Mouse (Mus musculus) embryonic facial prominence, embryonic 15.5 days (tissue): ENCODE data around the gene Slc6a16. TPM values are rescaled to one million over a fixed set of nuclear protein-coding genes. Genes with fewer than 3 reads are reported as not detected.
A peak's percentile ranks its signal among the peaks of the same experiment; 100 is the strongest.

Experiments
- ATAC-seq: fragments of 200-750 bp; cut with Nextera tagmentation; 2 replicates; pipeline ENCODE4 v1.8.0; 2017; ENCODE audit warnings: low read depth, moderate TSS enrichment; ENCODE audit not compliant: insufficient number of reproducible peaks, low FRiP score, low TSS enrichment
- H3K27ac ChIP-seq: fragments of 300-500 bp; sonication (generic); replicated peaks from 2 replicates; pipeline ENCODE4 v1.5.1; 2015; ENCODE audit warnings: mild to moderate bottlenecking, inconsistent platforms
- H3K27me3 ChIP-seq: fragments of 300-500 bp; sonication (generic); 2 replicates; pipeline ENCODE4 v1.6.1; 2015; ENCODE audit warnings: inconsistent platforms
- H3K36me3 ChIP-seq: fragments of 300-500 bp; sonication (generic); 2 replicates; pipeline ENCODE4 v1.6.1; 2015; ENCODE audit warnings: mild to moderate bottlenecking, inconsistent platforms
- H3K4me1 ChIP-seq: fragments of 300-500 bp; sonication (generic); 2 replicates; pipeline ENCODE4 v1.6.1; 2015; ENCODE audit warnings: inconsistent platforms
- H3K4me2 ChIP-seq: fragments of 300-500 bp; sonication (generic); replicated peaks from 2 replicates; pipeline ENCODE4 v1.6.1; 2015; ENCODE audit warnings: mild to moderate bottlenecking, inconsistent platforms
- H3K4me3 ChIP-seq: fragments of 300-500 bp; sonication (generic); replicated peaks from 2 replicates; pipeline ENCODE4 v1.5.1; 2015; ENCODE audit warnings: mild to moderate bottlenecking, inconsistent platforms
- H3K9ac ChIP-seq: fragments of 300-500 bp; sonication (generic); 2 replicates; pipeline ENCODE4 v1.6.1; 2015; ENCODE audit warnings: inconsistent platforms
- H3K9me3 ChIP-seq: fragments of 300-500 bp; sonication (generic); replicated peaks from 2 replicates; pipeline ENCODE4 v1.6.1; 2016; ENCODE audit warnings: inconsistent platforms
- WGBS: fragments of 180-500 bp; shearing (Covaris S2); methylation state at CpG from one replicate; pipeline ENCODE4 v1.1.7; 2015; 5-methylcytosine and 5-hydroxymethylcytosine counted together
- polyA plus RNA-seq: library from polyadenylated mRNA; unstranded; fragments of >200 nt; fragmentation: Nextera tagmentation; extraction: Ambion mirVana; gene quantifications from 2 replicates; pipeline ENCODE4 v1.2.1, GENCODE M21; 2015

Gene Slc6a16
- polyA plus RNA-seq, 1 experiment from 2014 or later = 0.27 TPM

DNA sequence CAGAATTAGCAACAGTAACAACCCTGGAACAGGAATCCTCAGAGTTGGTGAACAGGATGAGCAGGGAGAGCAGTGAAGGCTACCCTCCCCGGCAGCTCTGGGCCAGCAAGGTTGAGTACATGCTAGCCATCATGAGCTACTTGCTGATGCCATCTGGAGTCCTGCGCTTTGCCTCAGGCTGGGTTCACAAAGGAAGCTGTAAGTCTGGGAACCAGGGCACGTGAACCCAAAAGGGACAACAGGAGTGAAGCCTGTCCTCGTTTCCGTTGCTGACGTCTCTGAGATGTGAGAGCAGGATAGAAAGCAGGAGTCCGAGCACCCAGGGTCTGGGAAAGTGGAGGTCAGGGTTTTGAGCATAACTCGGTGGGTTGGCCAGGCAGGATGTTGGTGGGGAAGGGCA lies 18.4 kb downstream of the Slc6a16 start:
- ATAC-seq = no peak
- no peak overlapping the region for H3K4me2 ChIP-seq
- whole genome bisulfite sequencing = 76% methylated on average over 8 of the region's 8 CpGs
- H3K9ac ChIP-seq = no peak overlapping the region
- no peaks in the 10 kb centered on the region for H3K9me3 ChIP-seq
- H3K27ac ChIP-seq = no peak overlapping the region
- no peak overlapping the region for H3K4me3 ChIP-seq
- no peaks in the 10 kb centered on the region for H3K27me3 ChIP-seq
- H3K4me1 ChIP-seq = peaks cover 6% of the 10 kb centered on the region; the same call in 1 of the 2 replicates
- H3K36me3 ChIP-seq = no peaks in the 10 kb centered on the region

DNA sequence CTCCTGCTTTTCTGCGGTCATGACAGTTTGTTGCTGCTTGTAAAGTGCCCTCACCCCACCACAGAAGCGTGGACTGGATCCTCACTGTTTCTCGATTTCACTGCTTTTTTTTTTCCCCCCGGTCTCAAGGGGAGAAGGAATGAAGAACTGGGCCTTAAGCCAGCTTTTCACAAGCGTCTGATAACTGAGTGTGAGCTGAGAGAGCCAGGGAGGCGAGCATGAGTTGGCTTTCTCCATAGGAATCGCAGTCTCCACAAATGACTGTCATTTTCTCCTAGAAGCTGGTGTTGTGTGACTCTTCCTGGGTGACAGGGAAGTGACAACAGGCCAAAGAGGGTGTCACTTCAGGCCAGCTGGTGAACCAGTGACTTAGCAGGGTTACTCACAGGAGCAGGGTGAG lies 21.4 kb downstream of the Slc6a16 start:
- no peak overlapping the region for H3K27ac ChIP-seq
- H3K4me2 ChIP-seq = no peak overlapping the region
- no peak overlapping the region for H3K4me3 ChIP-seq
- no peaks in the 10 kb centered on the region for H3K9me3 ChIP-seq
- WGBS = 52% methylated on average over 7 of the region's 7 CpGs
- no peaks in the 10 kb centered on the region for H3K36me3 ChIP-seq
- peaks cover 6% of the 10 kb centered on the region; the same call in 1 of the 2 replicates for H3K4me1 ChIP-seq
- 0 out of 2 replicates have a peak, but pooled peaks have one; percentile 52 for ATAC-seq
- no peak overlapping the region for H3K9ac ChIP-seq
- no peaks in the 10 kb centered on the region for H3K27me3 ChIP-seq

DNA sequence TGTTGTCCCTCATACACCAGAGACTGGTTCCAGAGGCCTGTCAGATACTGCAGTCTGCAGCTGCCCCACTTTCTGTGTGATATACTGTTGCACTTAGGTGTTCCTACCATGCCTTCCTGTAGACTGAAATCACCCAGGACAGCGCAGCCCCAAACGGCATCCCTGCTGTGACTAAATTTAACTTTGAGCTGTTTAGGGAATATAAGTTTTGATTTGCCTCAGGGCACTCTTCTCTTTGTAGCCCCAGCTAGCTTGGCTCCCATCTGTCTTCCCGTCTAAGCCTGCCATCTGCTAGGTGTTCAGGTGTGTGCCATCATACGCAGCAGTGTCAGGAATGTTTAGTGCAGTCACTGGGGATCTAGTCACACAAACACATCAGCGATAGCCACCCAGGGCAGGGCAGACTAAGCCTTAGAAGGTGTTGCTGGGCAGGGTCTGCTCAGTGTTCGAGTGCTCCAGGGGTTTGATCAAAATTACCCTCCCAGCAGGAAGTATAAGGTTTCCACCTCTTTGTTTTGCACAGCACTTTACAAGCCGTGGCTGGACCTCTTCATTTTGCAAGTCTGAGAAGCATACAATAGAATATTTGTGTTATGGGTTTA lies 22.2 kb downstream of the Slc6a16 start:
- peaks cover 6% of the 10 kb centered on the region; the same call in 1 of the 2 replicates for H3K4me1 ChIP-seq
- WGBS = 31% methylated on average over 7 of the region's 7 CpGs
- H3K27ac ChIP-seq = no peak overlapping the region
- H3K4me3 ChIP-seq = no peak overlapping the region
- no peak overlapping the region for H3K9ac ChIP-seq
- peaks cover 3% of the 10 kb centered on the region; the same call in 1 of the 2 replicates for H3K27me3 ChIP-seq
- H3K4me2 ChIP-seq = no peak overlapping the region
- no peaks in the 10 kb centered on the region for H3K36me3 ChIP-seq
- H3K9me3 ChIP-seq = no peaks in the 10 kb centered on the region
- ATAC-seq = peak; percentile 39; the same call in 1 of the 2 replicates

DNA sequence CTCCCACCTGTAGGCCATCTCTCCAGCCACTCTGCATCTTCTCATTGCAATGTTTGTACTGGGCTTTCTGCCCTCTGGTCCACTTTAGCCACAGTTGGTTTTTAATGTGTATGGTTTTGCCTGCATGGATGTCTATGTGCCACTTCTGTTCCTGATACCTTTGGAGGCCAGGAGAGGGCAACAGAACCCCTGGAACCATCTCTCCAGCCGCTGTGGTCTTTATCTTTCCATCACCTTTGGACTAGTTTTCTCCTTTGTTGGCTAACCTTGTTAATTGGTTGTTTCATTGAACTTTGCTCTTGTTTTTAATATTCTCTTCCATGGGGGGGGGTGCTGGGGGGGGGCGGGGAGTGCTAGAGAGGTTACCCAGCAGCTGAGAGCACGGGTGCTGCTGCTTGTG lies 23.5 kb downstream of the Slc6a16 start:
- Histone ChIP-seq H3K4me1 (peaks cover 6% of the 10 kb centered on the region; the same call in 1 of the 2 replicates), H3K4me2 (no peak overlapping the region), H3K4me3 (no peak overlapping the region), H3K27me3 (peaks cover 4% of the 10 kb centered on the region; the same call in 1 of the 2 replicates), H3K9me3 (no peaks in the 10 kb centered on the region), H3K9ac (no peak overlapping the region), H3K36me3 (no peaks in the 10 kb centered on the region), H3K27ac (no peak overlapping the region)
- ATAC-seq = no peak
- 82% methylated on average over 3 of the region's 3 CpGs for WGBS

DNA sequence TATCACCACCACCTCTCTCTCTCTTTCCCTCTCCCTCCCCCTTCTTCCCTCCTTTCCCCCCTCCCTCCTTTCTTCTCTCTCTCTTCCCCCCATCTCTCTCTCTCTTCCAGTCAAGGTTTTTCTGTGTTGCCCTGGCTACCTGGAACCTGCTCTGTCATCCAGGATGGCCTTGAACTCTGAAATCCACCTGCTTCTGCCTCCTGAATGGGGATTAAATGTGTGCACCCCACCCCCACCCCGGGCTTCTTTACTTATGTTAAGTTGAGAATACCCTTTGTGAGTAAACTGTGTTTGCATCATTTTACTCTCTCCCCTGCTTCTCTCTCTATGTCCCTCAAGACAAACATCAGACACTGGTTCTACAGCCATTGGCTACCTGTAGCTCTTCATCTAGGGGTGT lies 24.6 kb downstream of the Slc6a16 start:
- no peak for ATAC-seq
- no peaks in the 10 kb centered on the region for H3K9me3 ChIP-seq
- no peak overlapping the region for H3K9ac ChIP-seq
- H3K4me1 ChIP-seq = peaks cover 6% of the 10 kb centered on the region; the same call in 1 of the 2 replicates
- WGBS = 71% methylated on average over 1 of the region's 1 CpGs
- H3K4me2 ChIP-seq = no peak overlapping the region
- H3K27me3 ChIP-seq = peaks cover 4% of the 10 kb centered on the region; the same call in 1 of the 2 replicates
- H3K27ac ChIP-seq = no peak overlapping the region
- H3K4me3 ChIP-seq = no peak overlapping the region
- H3K36me3 ChIP-seq = no peaks in the 10 kb centered on the region

DNA sequence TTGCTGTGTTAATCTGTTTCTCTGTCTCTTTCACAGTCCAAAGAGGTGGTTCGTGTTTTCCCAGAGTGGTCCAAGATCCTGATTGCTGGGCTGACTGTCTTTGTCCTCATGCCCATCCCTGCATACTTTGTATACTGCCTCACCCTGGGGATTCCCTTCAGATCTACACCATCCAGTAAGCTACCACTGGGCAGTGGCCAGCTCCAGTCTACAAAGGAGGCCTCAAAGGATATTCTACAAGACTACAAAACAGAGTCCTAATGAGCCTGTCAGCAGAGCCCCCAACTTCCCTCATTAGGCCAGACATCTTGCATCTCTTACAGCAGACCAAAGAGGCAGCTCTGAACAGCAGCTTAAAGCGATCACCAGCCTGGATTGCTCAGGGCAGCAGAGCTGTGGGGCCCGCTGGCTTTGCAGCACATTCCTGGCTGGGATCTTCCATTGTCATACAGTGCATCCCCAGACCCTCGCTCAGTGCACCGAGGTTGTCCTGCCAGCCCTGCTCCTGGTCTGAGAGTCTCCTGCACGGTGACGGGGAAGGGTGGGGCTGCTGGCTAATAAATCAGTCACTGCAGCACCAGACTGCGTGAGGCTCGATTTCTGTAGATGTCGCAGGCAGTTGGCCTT lies 32.0 kb downstream of the Slc6a16 start:
- no peak overlapping the region for H3K4me2 ChIP-seq
- H3K27me3 ChIP-seq = peaks cover 11% of the 10 kb centered on the region; the same call in 1 of the 2 replicates
- no peak overlapping the region for H3K4me3 ChIP-seq
- peaks cover 3% of the 10 kb centered on the region; the same call in 1 of the 2 replicates for H3K4me1 ChIP-seq
- ATAC-seq = no peak
- H3K27ac ChIP-seq = no peak overlapping the region
- 66% methylated on average over 10 of the region's 10 CpGs for WGBS
- H3K9ac ChIP-seq = no peak overlapping the region
- H3K9me3 ChIP-seq = no peaks in the 10 kb centered on the region
- no peaks in the 10 kb centered on the region for H3K36me3 ChIP-seq

DNA sequence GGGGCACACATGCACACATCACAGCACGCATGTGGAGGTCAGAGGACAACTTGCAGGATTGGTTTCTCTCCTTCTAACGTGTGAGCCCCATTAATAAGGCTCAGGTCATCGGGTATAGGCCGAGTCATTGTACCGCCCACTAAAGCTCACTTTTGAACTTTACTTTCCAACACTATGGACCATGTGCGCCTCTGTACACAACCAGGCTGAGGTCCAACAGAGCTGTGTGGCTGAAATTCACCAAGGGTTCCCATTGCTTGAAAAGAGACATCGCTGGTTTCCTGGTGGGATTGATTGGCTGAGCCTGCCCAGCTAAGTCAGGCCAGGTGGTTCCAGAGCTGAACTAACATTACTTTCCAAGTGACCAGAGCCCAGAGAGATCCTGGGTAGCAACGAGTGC lies 32.8 kb downstream of the Slc6a16 start:
- Histone ChIP-seq H3K27ac (no peak overlapping the region), H3K4me2 (no peak overlapping the region), H3K27me3 (0 out of 2 replicates have a peak, but pooled peaks cover 8% of the 10 kb centered on the region), H3K36me3 (no peaks in the 10 kb centered on the region), H3K4me1 (peaks cover 3% of the 10 kb centered on the region; the same call in 1 of the 2 replicates), H3K4me3 (no peak overlapping the region), H3K9me3 (no peaks in the 10 kb centered on the region), H3K9ac (no peak overlapping the region)
- no peak for ATAC-seq
- 86% methylated on average over 8 of the region's 8 CpGs for WGBS

DNA sequence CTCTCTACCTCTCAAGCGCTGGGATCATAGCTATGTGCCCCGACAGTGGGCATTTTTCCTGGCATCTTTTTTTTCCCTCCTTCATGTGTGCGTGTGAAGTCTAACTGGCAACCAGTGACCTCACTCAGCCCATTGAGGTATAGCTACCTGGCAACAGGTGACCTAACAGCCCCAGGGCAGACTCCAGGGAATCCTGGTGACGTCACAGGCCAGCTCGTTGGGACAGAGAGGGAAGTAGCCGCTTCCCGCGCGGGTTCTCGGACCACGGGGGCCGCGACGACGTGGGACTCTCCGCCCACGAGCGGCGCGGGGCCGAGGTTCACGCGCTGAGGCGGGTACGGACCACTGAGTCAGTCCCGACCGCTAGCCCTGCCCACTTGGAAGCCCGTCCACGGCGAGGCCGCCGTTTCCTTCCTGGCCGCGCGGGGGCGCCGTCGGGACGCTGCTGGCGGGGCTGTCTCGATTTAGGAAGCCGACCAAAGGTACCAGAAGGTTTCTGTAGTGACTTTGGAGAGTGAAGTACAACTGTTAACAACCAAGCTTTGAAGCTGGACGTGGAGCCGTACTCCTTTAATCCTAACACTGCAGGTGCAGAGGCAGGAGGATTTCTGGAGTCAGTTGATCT lies 36.4 kb downstream of the Slc6a16 start, which contains the start of gene Slc6a21:
Slc6a21 (plus strand) TSS at position 378 of the 625 bp plus-strand sequence.
- Histone ChIP-seq H3K36me3 (no peaks in the 10 kb centered on the region), H3K27ac (no peak within 1 kb of the TSS), H3K9me3 (no peaks in the 10 kb centered on the region), H3K4me3 (peak within 1 kb of the TSS; percentile 41), H3K4me2 (peak within 1 kb of the TSS; percentile 73), H3K9ac (no peak within 1 kb of the TSS), H3K4me1 (peaks cover 3% of the 10 kb centered on the region; the same call in 1 of the 2 replicates), H3K27me3 (0 out of 2 replicates have a peak, but pooled peaks cover 8% of the 10 kb centered on the region)
- WGBS = 6% methylated on average over 44 of the region's 44 CpGs
- no peak for ATAC-seq

DNA sequence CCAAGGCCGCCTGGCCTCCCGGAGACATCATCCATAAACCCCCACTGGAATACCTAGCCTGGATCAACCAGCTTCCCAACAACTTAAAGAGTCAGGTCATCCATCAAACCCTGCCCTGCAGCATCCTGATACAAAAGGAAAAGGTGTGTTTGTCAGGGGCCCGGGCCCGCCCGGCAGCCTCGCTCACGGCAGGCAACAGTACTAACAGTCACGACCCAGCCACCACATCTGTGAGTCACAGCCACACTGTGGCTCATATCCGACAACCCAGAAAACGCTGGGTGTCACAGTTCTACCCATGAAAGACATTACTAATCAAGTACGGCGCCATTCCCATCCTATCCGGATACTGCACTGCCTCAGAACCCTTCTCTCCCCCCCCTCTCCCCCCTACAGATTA lies 45.6 kb downstream of the Slc6a16 start:
- Histone ChIP-seq H3K9me3 (no peaks in the 10 kb centered on the region), H3K27ac (no peak overlapping the region), H3K4me1 (no peaks in the 10 kb centered on the region), H3K4me3 (no peak overlapping the region), H3K36me3 (no peaks in the 10 kb centered on the region), H3K4me2 (no peak overlapping the region), H3K9ac (no peak overlapping the region), H3K27me3 (no peaks in the 10 kb centered on the region; the same call in 1 of the 2 replicates)
- no peak for ATAC-seq
- 72% methylated on average over 13 of the region's 13 CpGs for WGBS

DNA sequence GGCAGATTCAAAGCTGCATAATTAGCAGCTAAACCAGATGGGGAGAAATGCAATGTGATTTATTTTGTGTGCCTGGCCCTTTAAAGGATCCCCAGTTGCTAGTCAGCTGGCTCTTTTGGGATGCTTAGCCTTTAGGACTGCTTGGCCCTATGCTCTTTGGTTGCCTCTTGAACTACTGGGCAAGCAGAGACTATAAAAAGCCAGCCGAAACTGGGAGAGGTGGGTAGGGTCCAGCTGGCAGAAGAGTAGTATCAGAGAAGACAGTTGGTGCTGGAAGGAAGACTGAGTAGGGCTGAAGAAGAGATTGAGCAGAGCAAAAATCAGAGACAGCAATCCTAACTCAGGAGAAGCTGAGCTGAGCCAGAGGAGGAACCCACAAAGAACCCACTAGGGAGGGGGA lies 55.7 kb downstream of the Slc6a16 start:
- Histone ChIP-seq H3K4me1 (peaks cover 10% of the 10 kb centered on the region; the same call in 1 of the 2 replicates), H3K27ac (no peak overlapping the region), H3K9ac (no peak overlapping the region), H3K36me3 (no peaks in the 10 kb centered on the region), H3K4me2 (no peak overlapping the region), H3K4me3 (no peak overlapping the region), H3K27me3 (no peaks in the 10 kb centered on the region; the same call in 1 of the 2 replicates), H3K9me3 (no peaks in the 10 kb centered on the region)
- 81% methylated on average over 1 of the region's 1 CpGs for WGBS
- ATAC-seq = no peak

DNA sequence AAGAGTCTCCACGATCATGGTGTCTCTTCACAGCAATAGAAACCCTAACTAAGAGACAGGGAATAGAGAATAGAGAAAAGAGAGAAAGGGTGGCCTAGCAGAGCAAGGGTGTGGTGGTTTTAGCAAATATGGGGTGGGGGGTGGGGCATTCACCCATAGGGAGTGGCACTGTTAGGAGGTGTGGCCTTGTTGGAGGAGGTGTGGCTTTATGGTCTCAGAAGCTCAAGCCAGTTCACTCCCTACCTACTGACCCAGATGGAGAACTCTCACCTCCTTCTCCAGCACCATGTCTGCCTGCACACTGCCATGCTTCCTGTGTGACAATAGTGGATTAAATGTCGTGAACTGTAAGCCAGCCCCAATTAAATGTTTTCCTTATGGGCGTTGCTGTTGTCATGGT lies 56.7 kb downstream of the Slc6a16 start:
- no peaks in the 10 kb centered on the region for H3K36me3 ChIP-seq
- no peak overlapping the region for H3K4me3 ChIP-seq
- no peaks in the 10 kb centered on the region for H3K27me3 ChIP-seq
- no peak for ATAC-seq
- H3K9me3 ChIP-seq = no peaks in the 10 kb centered on the region
- 64% methylated on average over 3 of the region's 3 CpGs for WGBS
- H3K4me2 ChIP-seq = no peak overlapping the region
- H3K4me1 ChIP-seq = peaks cover 10% of the 10 kb centered on the region; the same call in 1 of the 2 replicates
- H3K9ac ChIP-seq = no peak overlapping the region
- H3K27ac ChIP-seq = no peak overlapping the region
